ENCODE assay signal across 13 mouse cellular contexts in genomic region chr10:122752950-122753923, GRCm38 (mm10).
DNase-seq lines count a peak whose midpoint lies in the region; ATAC-seq and TF ChIP-seq lines count a peak whose summit lies in the region.
"Had no signal": no experiment of that assay in that cellular context is flagged by ENCODE, and none has a peak within 500 bp of the region (broad histone marks: within the 10 kb centered on the region; RNA-seq: fewer than 3 reads in every experiment).

No protein-coding gene starts in this region.

- 34% methylated on average over 17 of the region's 17 CpGs for WGBS in heart, adult 2 months
- WGBS in kidney, embryonic 16.5 days, result 52% methylated on average over 17 of the region's 17 CpGs

- TF ChIP-seq CTCF in heart, adult 2 months (IDR thresholded peaks at IDR 0.05), result no peak
- TF ChIP-seq CTCF in CH12.LX (conservative IDR thresholded peaks at IDR 0.05 in 1 of 2, IDR thresholded peaks at IDR 0.05 in 1 of 2; ENCODE audit: low read depth in 2 of 2, low read length in 2 of 2), result no peak
- no peak for TF ChIP-seq CTCF in cortical plate, adult 2 months (IDR thresholded peaks at IDR 0.05; ENCODE audit: extremely low read depth, insufficient read depth, low read length)

- H3K79me2 ChIP-seq in heart, adult 2 months (replicated peaks; ENCODE audit: control insufficient read depth, insufficient read depth, low read length), result no peaks in the 10 kb centered on the region
- H3K79me2 ChIP-seq in CH12.LX (replicated peaks; ENCODE audit: control insufficient read depth, extremely low read depth, insufficient read depth, poor library complexity, severe bottlenecking), result no peaks in the 10 kb centered on the region

- no peak for TF ChIP-seq RAD21 in CH12.LX (IDR thresholded peaks at IDR 0.05; ENCODE audit: low read depth, low read length)

- dilution Hi-C loops in CH12.LX (cut with MboI; ENCODE audit: extremely low pct_ligation_motif_present, extremely low pct_unique_long_range_greater_than_20kb, low sequenced_read_pairs), result no loop called here

- no peak; the same call in 1 of the 2 replicates for ATAC-seq in kidney, embryonic 16.5 days (ENCODE audit: low FRiP score, low TSS enrichment)
- ATAC-seq: CD4-positive, CD25-positive, alpha-beta regulatory T cell, adult 4 months had no signal

- H3K9me3 ChIP-seq in kidney, embryonic 16.5 days (ENCODE audit: low read length), result no peaks in the 10 kb centered on the region
- no peaks in the 10 kb centered on the region for H3K9me3 ChIP-seq in CH12.LX (replicated peaks; ENCODE audit: low read length)

- H3K36me3 ChIP-seq in heart, adult 2 months (ENCODE audit: control insufficient read depth, insufficient read depth, low read length), result no peaks in the 10 kb centered on the region
- 0 out of 2 replicates have a peak, but pooled peaks cover 2% of the 10 kb centered on the region for H3K36me3 ChIP-seq in kidney, embryonic 16.5 days (ENCODE audit: insufficient read depth, low read length)
- H3K36me3 ChIP-seq in CH12.LX (replicated peaks in 1 of 2; ENCODE audit: control insufficient read depth in 1 of 2, insufficient read depth in 1 of 2, low read length in 1 of 2), result no peaks in the 10 kb centered on the region

- no peak for TF ChIP-seq POLR2A in heart, adult 2 months (IDR thresholded peaks at IDR 0.05; ENCODE audit: insufficient read depth, low read depth, low read length)
- no peak for TF ChIP-seq POLR2A in CH12.LX (IDR thresholded peaks at IDR 0.05; ENCODE audit: low read depth, low read length)
- no peak for TF ChIP-seq POLR2A in cortical plate, adult 2 months (IDR thresholded peaks at IDR 0.05; ENCODE audit: extremely low read depth, insufficient read depth, low read length)

- intact Hi-C loops in heart, adult 2 months (cut with DNase I), result loop anchor here (5.0 kb wide), 1 partner anchor 39 kb away; no protein-coding TSS in a partner anchor
- intact Hi-C loops in heart, postnatal 10 days (cut with DNase I), result no loop called here

- in situ Hi-C loops in CH12.LX (cut with MboI; ENCODE audit: low pct_ligation_motif_present, low pct_unique_long_range_greater_than_20kb, low sequenced_read_pairs), result no loop called here

- no peak for DNase-seq in heart, adult 2 months
- no peak for DNase-seq in heart, postnatal 10 days
- DNase-seq in kidney, postnatal 25 days, result no peak
- no peak for DNase-seq in CH12.LX (ENCODE audit: extremely low read depth)
- no peak for DNase-seq in urinary bladder, postnatal 4 days (ENCODE audit: low spot score in 2 of 2)
- DNase-seq in cerebellum, postnatal 10 days, result no peak
- DNase-seq: cerebellum, postnatal 14 days; gastrocnemius, postnatal 10 days; lung, adult 2 months; right cerebral cortex, postnatal 25 days had no signal

- H3K4me1 ChIP-seq in heart, adult 2 months (ENCODE audit: control insufficient read depth, insufficient read depth, low read length), result peaks cover 5% of the 10 kb centered on the region
- peaks cover 35% of the 10 kb centered on the region for H3K4me1 ChIP-seq in kidney, embryonic 16.5 days (ENCODE audit: insufficient read depth, low read length)
- H3K4me1 ChIP-seq in CH12.LX (ENCODE audit: control insufficient read depth in 1 of 2, insufficient read depth in 2 of 2), result peaks cover 7 to 49% of the 10 kb centered on the region in 2 experiments
- peaks cover 12% of the 10 kb centered on the region for H3K4me1 ChIP-seq in cortical plate, adult 2 months (ENCODE audit: control insufficient read depth, insufficient read depth, low read length)

- H3K27me3 ChIP-seq in heart, adult 2 months (ENCODE audit: control insufficient read depth, insufficient read depth, low read length), result no peaks in the 10 kb centered on the region
- H3K27me3 ChIP-seq in kidney, embryonic 16.5 days (ENCODE audit: insufficient read depth, low read length), result no peaks in the 10 kb centered on the region
- peaks cover 2% of the 10 kb centered on the region for H3K27me3 ChIP-seq in CH12.LX (replicated peaks)

- peak overlapping the region; percentile 59 for H3K27ac ChIP-seq in heart, adult 2 months
- H3K27ac ChIP-seq in kidney, embryonic 16.5 days (ENCODE audit: low read length), result peak overlapping the region; percentile 13; the same call in 1 of the 2 replicates
- H3K27ac ChIP-seq in CH12.LX (ENCODE audit: insufficient read depth, low read depth), result no peak overlapping the region
- 0 out of 2 replicates have a peak overlapping the region, but pooled peaks have one; percentile 45 for H3K27ac ChIP-seq in cortical plate, adult 2 months (ENCODE audit: insufficient read depth, low read length)

- no peak for TF ChIP-seq EP300 in heart, adult 2 months (IDR thresholded peaks at IDR 0.05; ENCODE audit: insufficient read depth, low read depth, low read length)
- TF ChIP-seq EP300 in CH12.LX (IDR thresholded peaks at IDR 0.05; ENCODE audit: low read length), result no peak

- H3K4me3 ChIP-seq in heart, adult 2 months, result 0 out of 2 replicates have a peak overlapping the region, but pooled peaks have one; percentile 8
- no peak overlapping the region for H3K4me3 ChIP-seq in kidney, embryonic 16.5 days (ENCODE audit: low read length)
- no peak overlapping the region for H3K4me3 ChIP-seq in CH12.LX (replicated peaks in 1 of 3; ENCODE audit: low read depth in 2 of 3, low read length in 2 of 3, poor library complexity in 1 of 3)
- H3K4me3 ChIP-seq in cortical plate, adult 2 months (ENCODE audit: insufficient read depth, low read length), result no peak overlapping the region

- H3K4me2 ChIP-seq in kidney, embryonic 16.5 days (replicated peaks; ENCODE audit: low read depth, low read length), result no peak overlapping the region
- H3K4me2 ChIP-seq in CH12.LX (ENCODE audit: insufficient read depth, low read depth, poor library complexity, severe bottlenecking), result peak overlapping the region; percentile 22

- peak overlapping the region; percentile 6; the same call in 1 of the 2 replicates for H3K9ac ChIP-seq in heart, adult 2 months (ENCODE audit: low read depth, low read length)
- no peak overlapping the region for H3K9ac ChIP-seq in kidney, embryonic 16.5 days (replicated peaks; ENCODE audit: low read length)
- no peak overlapping the region for H3K9ac ChIP-seq in CH12.LX (ENCODE audit: insufficient read depth, low read depth)

TF ChIP-seq in CH12.LX, 34 proteins besides CTCF, POLR2A, EP300 and RAD21:
- no peak for TF ChIP-seq KAT2A (IDR thresholded peaks at IDR 0.05; ENCODE audit: insufficient replicate concordance, low read length)
- TF ChIP-seq JUND (conservative IDR thresholded peaks at IDR 0.05; ENCODE audit: low read depth, low read length), result no peak
- no peak for TF ChIP-seq MYC (IDR thresholded peaks at IDR 0.05; ENCODE audit: low read depth, low read length)
- no peak for TF ChIP-seq PAX5 (IDR thresholded peaks at IDR 0.05; ENCODE audit: low read length)
- TF ChIP-seq POLR2AphosphoS2 (IDR thresholded peaks at IDR 0.05; ENCODE audit: low read depth, low read length), result no peak
- TF ChIP-seq MXI1 (IDR thresholded peaks at IDR 0.05; ENCODE audit: low read depth, low read length), result no peak
- no peak for TF ChIP-seq UBTF (IDR thresholded peaks at IDR 0.05; ENCODE audit: low read depth, low read length)
- no peak for TF ChIP-seq USF1 (IDR thresholded peaks at IDR 0.05; ENCODE audit: low read depth, low read length)
- TF ChIP-seq TBP (conservative IDR thresholded peaks at IDR 0.05; ENCODE audit: low read depth, low read length), result no peak
- no peak for TF ChIP-seq ZNF384 (IDR thresholded peaks at IDR 0.05; ENCODE audit: low read depth, low read length)
TF ChIP-seq in CH12.LX: peak in this region for 0.
